Mouse (Mus musculus): Measurements from ENCODE around the gene Tspan9.

GRCm38 (mm10) chr6:128075453-128076003 lies 67.9 kb downstream of the Tspan9 start:
- no peak for TF ChIP-seq CTCF (IDR thresholded peaks at IDR 0.05; ENCODE audit: low read depth)
- TF ChIP-seq EP300 (IDR thresholded peaks at IDR 0.05; ENCODE audit: low read depth): no peak
